Mouse (Mus musculus) olfactory bulb, adult 2 months (tissue): ENCODE results near the gene Dnm2.

Experiments
- CTCF ChIP-seq: fragments of 200-500 bp; IDR thresholded peaks from 2 replicates; pipeline ENCODE4 v1.5.1; 2012; ENCODE audit warnings: low read depth, mild to moderate bottlenecking, low read length, moderate library complexity; ENCODE audit not compliant: insufficient read depth
- POLR2A ChIP-seq: fragments of 200-500 bp; IDR thresholded peaks from 2 replicates; pipeline ENCODE4 v1.6.1; 2012; ENCODE audit warnings: mild to moderate bottlenecking, low read depth, low read length, moderate library complexity; ENCODE audit not compliant: insufficient read depth

GRCm38 (mm10) chr9:21513466-21513865, 88.8 kb downstream of the Dnm2 start:
- TF ChIP-seq CTCF: no peak
- no peak for TF ChIP-seq POLR2A
